Mouse (Mus musculus) stomach, embryonic 14.5 days (tissue): ENCODE results near the gene Ccndbp1. TPM values are rescaled to one million over a fixed set of nuclear protein-coding genes. Genes with fewer than 3 reads are reported as not detected.

ENCODE experiments used
- ATAC-seq: fragments of 200-750 bp; cut with Nextera tagmentation; 2 replicates; pipeline ENCODE4 v1.8.0; 2017; ENCODE audit warnings: low read depth, moderate TSS enrichment; ENCODE audit not compliant: insufficient number of reproducible peaks, insufficient read depth, low FRiP score
- H3K27ac ChIP-seq: fragments of 300-500 bp; sonication (generic); 2 replicates; pipeline ENCODE4 v1.5.1; 2014; ENCODE audit warnings: mild to moderate bottlenecking, low read length, moderate library complexity, mixed read lengths
- H3K27me3 ChIP-seq: fragments of 300-500 bp; sonication (generic); 2 replicates; pipeline ENCODE4 v1.6.1; 2014; ENCODE audit warnings: low read length, control low read depth, mixed read lengths; ENCODE audit not compliant: control insufficient read depth, insufficient read depth
- H3K36me3 ChIP-seq: fragments of 300-500 bp; sonication (generic); 2 replicates; pipeline ENCODE4 v1.6.1; 2014; ENCODE audit warnings: mild to moderate bottlenecking, control low read depth, low read length, moderate library complexity, mixed read lengths; ENCODE audit not compliant: control insufficient read depth, insufficient read depth
- H3K4me1 ChIP-seq: fragments of 300-500 bp; sonication (generic); 2 replicates; pipeline ENCODE4 v1.6.1; 2014; ENCODE audit warnings: low read length, control low read depth, mixed read lengths; ENCODE audit not compliant: control insufficient read depth, insufficient read depth
- H3K4me2 ChIP-seq: fragments of 300-500 bp; sonication (generic); replicated peaks from 2 replicates; pipeline ENCODE4 v1.6.1; 2014; ENCODE audit warnings: low read depth, low read length, control low read depth
- H3K4me3 ChIP-seq: fragments of 300-500 bp; sonication (generic); 2 replicates; pipeline ENCODE4 v1.5.1; 2014; ENCODE audit warnings: low read depth, low read length, control low read depth
- H3K9ac ChIP-seq: fragments of 300-500 bp; sonication (generic); replicated peaks from 2 replicates; pipeline ENCODE4 v1.6.1; 2014; ENCODE audit warnings: low read depth, mild to moderate bottlenecking, control low read depth, low read length, moderate library complexity, mixed read lengths
- H3K9me3 ChIP-seq: fragments of 300-500 bp; sonication (generic); 2 replicates; pipeline ENCODE4 v1.6.1; 2016; ENCODE audit warnings: low read depth, low read length, control low read depth; ENCODE audit not compliant: control insufficient read depth
- WGBS: fragments of 180-500 bp; shearing (Covaris S2); extraction: QIAGEN DNeasy Blood & Tissue Kit; methylation state at CpG from one replicate; pipeline ENCODE4 v1.1.7; 2014; 5-methylcytosine and 5-hydroxymethylcytosine counted together
- polyA plus RNA-seq: library from polyadenylated mRNA; unstranded; fragments of >200 nt; fragmentation: Nextera tagmentation; extraction: Ambion mirVana; gene quantifications from 2 replicates; pipeline ENCODE4 v1.2.1, GENCODE M21; 2014

Ccndbp1 gene
- polyA plus RNA-seq, 1 experiment from 2014 or later: 41.8 TPM

DNA sequence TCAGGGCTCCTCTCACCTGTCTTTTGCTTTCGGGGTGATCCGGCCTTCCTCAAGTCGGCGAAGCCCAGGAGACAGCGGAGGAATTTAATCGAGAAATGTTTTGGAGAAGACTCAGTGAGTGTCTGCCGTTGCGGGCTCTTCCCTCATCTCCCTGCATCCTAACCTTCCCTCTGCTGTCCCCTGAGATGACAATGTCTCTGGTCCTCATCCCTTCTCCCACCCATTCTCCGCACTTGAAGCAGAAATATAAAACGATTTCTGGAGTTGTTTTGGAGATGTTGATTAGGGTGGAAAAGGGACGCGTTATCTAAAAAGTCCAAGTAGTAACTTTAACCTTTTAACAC is 433 bp downstream of the Ccndbp1 start:
- WGBS: under 1% methylated on average over 12 of the region's 12 CpGs
- Histone ChIP-seq H3K36me3 (peaks cover 4% of the 10 kb centered on the region; the same call in 1 of the 2 replicates), H3K9me3 (no peaks in the 10 kb centered on the region), H3K27ac (no peak overlapping the region), H3K4me1 (peaks cover 6% of the 10 kb centered on the region; the same call in 1 of the 2 replicates), H3K27me3 (no peaks in the 10 kb centered on the region), H3K9ac (peak overlapping the region; percentile 59), H3K4me2 (peak overlapping the region; percentile 80), H3K4me3 (peak overlapping the region; percentile 78)
- ATAC-seq: no peak

- H3K36me3 ChIP-seq: peaks cover 4% of the 10 kb centered on the region; the same call in 1 of the 2 replicates
- ATAC-seq: no peak
- H3K9me3 ChIP-seq: no peaks in the 10 kb centered on the region
- H3K27ac ChIP-seq: no peak overlapping the region
- H3K4me1 ChIP-seq: peaks cover 6% of the 10 kb centered on the region; the same call in 1 of the 2 replicates
- WGBS: 20% methylated on average over 5 of the region's 5 CpGs
- peak overlapping the region; percentile 78 for H3K4me3 ChIP-seq
- peak overlapping the region; percentile 80 for H3K4me2 ChIP-seq
- no peaks in the 10 kb centered on the region for H3K27me3 ChIP-seq
- H3K9ac ChIP-seq: peak overlapping the region; percentile 59; the same call in 1 of the 2 replicates
These were observed 971 bp downstream of the Ccndbp1 start for GRCm38 (mm10) chr2:121009071-121009677.

DNA sequence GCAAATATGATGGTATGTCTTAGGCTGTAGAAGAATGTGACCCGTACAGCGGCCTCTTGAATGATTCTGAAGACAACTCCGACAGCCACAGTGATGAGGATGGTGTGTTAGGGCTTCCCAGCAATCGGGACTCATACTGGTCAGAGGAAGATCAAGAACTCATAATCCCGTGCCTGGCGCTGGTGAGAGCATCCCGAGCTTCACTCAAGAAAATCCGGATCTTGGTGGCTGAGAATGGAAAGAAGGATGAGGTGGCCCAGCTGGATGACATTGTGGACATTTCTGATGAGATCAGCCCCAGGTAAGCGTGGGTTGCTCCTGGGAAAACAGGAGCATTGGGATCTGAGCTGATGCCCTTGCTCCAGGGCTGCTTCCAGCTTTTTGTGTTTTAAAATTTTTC is 4.5 kb downstream of the Ccndbp1 start:
- WGBS: 94% methylated on average over 9 of the region's 9 CpGs
- Histone ChIP-seq H3K9me3 (no peaks in the 10 kb centered on the region; the same call in 1 of the 2 replicates), H3K9ac (no peak overlapping the region)

DNA sequence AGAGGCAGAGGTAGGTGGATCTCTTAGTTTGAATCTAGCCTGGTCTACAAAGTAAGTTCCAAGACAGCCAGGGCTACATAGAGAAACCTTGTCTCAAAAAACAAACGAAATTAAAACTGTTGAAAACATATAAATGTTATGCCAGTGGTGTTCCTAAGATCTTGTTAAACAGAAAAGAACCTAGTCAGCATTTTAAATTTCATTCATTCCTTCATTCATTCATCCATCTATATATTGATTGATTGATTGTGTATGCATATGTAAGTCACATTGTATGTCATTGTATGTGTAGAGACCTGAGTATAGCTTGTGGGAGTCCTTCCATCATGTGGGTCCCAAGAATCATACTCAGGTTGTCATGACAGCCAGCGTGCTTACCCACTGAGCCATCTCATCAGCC is 7.3 kb downstream of the Ccndbp1 start:
- H3K9me3 ChIP-seq: no peaks in the 10 kb centered on the region; the same call in 1 of the 2 replicates
- no peak for ATAC-seq
- no peak overlapping the region for H3K27ac ChIP-seq
- H3K4me2 ChIP-seq: no peak overlapping the region
- 87% methylated on average over 2 of the region's 2 CpGs for WGBS
- H3K9ac ChIP-seq: no peak overlapping the region
- H3K36me3 ChIP-seq: peaks cover 17% of the 10 kb centered on the region
- no peaks in the 10 kb centered on the region for H3K27me3 ChIP-seq
- no peaks in the 10 kb centered on the region for H3K4me1 ChIP-seq
- H3K4me3 ChIP-seq: no peak overlapping the region

More for the DNA sequence above, 4.5 kb downstream of the Ccndbp1 start:
- no peak overlapping the region for H3K4me3 ChIP-seq
- ATAC-seq: no peak
- no peak overlapping the region for H3K4me2 ChIP-seq
- H3K4me1 ChIP-seq: peaks cover 6% of the 10 kb centered on the region; the same call in 1 of the 2 replicates
- no peaks in the 10 kb centered on the region for H3K27me3 ChIP-seq
- H3K36me3 ChIP-seq: peaks cover 17% of the 10 kb centered on the region
- H3K27ac ChIP-seq: no peak overlapping the region

- ATAC-seq: no peak
- H3K27me3 ChIP-seq: no peaks in the 10 kb centered on the region
- no peak overlapping the region for H3K4me2 ChIP-seq
- H3K4me1 ChIP-seq: no peaks in the 10 kb centered on the region
- no peak overlapping the region for H3K4me3 ChIP-seq
- no peak overlapping the region for H3K9ac ChIP-seq
- peaks cover 17% of the 10 kb centered on the region for H3K36me3 ChIP-seq
- H3K27ac ChIP-seq: no peak overlapping the region
- H3K9me3 ChIP-seq: no peaks in the 10 kb centered on the region; the same call in 1 of the 2 replicates
- 86% methylated on average over 9 of the region's 9 CpGs for WGBS
These were observed 8.0 kb downstream of the Ccndbp1 start for GRCm38 (mm10) chr2:121016226-121016625.

DNA sequence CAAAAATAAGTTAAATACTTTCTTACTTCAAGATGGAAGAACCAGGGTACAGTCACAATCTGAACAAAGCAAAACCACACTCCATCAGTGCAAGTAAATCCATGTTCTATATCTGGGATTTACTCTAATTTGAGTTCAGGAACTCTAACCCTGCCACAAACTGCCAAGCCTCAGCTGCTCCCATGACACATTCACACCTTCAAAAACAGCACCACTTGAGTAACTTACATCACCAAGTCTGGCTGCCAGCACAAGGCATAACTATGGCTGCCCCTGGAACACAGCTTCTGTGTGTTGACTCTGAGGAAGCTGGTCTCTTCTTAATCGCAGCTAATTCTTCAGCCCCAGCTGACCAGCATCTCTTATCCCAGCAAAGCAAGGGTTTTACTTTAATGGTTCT is 8.9 kb downstream of the Ccndbp1 start:
- H3K9ac ChIP-seq: no peak overlapping the region
- no peaks in the 10 kb centered on the region; the same call in 1 of the 2 replicates for H3K9me3 ChIP-seq
- no peaks in the 10 kb centered on the region for H3K27me3 ChIP-seq
- H3K4me1 ChIP-seq: no peaks in the 10 kb centered on the region
- no peak for ATAC-seq
- peaks cover 17% of the 10 kb centered on the region for H3K36me3 ChIP-seq
- WGBS: 92% methylated on average over 1 of the region's 1 CpGs
- H3K27ac ChIP-seq: no peak overlapping the region
- no peak overlapping the region for H3K4me3 ChIP-seq
- H3K4me2 ChIP-seq: no peak overlapping the region

DNA sequence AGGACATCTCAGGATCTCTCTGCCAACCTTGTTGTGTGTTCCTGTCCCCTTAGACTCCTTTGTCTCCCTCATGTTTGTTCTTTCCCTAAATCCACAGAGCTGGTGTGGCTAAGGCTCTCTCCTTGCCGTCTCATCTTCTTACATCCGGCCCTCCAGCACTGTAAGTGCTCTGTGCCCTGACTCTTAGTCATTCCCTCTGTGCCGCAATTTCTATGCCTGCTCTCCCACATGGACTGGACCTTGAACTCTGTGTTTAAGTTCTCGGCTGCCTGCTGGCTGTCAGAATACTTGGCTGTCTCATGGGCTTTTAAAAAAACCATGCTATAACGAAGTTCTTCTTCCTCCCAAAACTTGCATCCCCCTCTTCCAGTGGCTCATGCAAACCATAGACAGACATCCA is 14.7 kb downstream of the Ccndbp1 start:
- Histone ChIP-seq H3K27me3 (no peaks in the 10 kb centered on the region), H3K27ac (no peak overlapping the region), H3K36me3 (no peaks in the 10 kb centered on the region; the same call in 1 of the 2 replicates), H3K9me3 (no peaks in the 10 kb centered on the region), H3K9ac (no peak overlapping the region), H3K4me2 (no peak overlapping the region), H3K4me3 (no peak overlapping the region), H3K4me1 (no peaks in the 10 kb centered on the region)
- 42% methylated on average over 5 of the region's 5 CpGs for WGBS
- ATAC-seq: no peak

GRCm38 (mm10) chr2:121036733-121037341 is 28.6 kb downstream of the Ccndbp1 start, which contains the start of gene Epb42:
Epb42 (minus strand) TSS chr2:121037072.
- no peaks in the 10 kb centered on the region for H3K9me3 ChIP-seq
- no peak within 1 kb of the TSS for H3K4me2 ChIP-seq
- H3K27me3 ChIP-seq: no peaks in the 10 kb centered on the region
- no peaks in the 10 kb centered on the region for H3K36me3 ChIP-seq
- peak; percentile 82; the same call in 1 of the 2 replicates for ATAC-seq
- no peaks in the 10 kb centered on the region for H3K4me1 ChIP-seq
- H3K9ac ChIP-seq: no peak within 1 kb of the TSS
- 53% methylated on average over 5 of the region's 5 CpGs for WGBS
- H3K27ac ChIP-seq: no peak within 1 kb of the TSS
- H3K4me3 ChIP-seq: no peak within 1 kb of the TSS
